Mouse (Mus musculus): ENCODE data around the gene Fam193b.
"Not testable (repeated sequence)": the region's sequence is repeated elsewhere in the genome, so short reads cannot be mapped to it uniquely, and the experiment has no call there.

Fam193b gene

DNA sequence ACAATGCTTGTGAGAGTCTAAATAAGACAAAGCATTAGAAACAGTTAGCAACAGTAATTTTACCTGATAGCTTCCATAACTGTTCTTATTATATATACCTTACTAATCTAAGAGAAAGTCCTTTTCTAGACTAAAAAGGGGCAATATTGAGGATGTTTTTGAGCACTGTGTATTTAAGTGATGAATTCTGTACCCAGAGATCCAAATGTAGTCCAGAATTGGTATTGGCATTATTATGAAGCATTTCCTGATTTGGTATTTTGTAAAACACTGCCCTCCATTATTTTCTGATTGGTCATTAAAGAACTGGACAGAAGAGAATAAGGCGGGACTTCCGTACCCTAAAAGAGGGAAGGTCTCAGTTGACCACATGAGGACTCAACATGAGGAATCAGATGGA, 2.5 kb upstream of the Fam193b start, which contains the start of gene Tmed9:
Tmed9 (plus strand) TSS at position 301 of the 400 bp plus-strand sequence.
- in situ Hi-C loops (cut with MboI, MseI) = no loop called here

DNA sequence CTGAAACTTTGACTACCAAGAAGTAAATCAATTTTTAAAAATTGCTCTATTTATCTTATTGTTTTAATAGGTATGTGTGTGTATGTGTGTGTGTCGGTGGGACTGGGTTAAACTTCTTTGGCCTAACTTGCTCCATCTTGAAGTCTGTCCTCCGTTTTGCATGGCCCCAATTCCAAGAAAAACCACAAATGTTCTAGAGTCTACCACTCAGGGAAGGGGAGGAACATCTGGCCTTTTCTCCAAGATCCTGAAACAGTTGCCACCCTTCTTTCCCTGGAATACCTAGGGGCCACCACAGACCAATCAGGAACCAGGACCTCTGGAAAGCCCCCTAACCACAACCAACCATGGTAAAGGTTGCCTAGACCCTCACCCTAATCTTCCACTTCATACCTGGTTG, 1.1 kb upstream of the Fam193b start:
- in situ Hi-C loops (cut with MboI, MseI) = no loop called here

DNA sequence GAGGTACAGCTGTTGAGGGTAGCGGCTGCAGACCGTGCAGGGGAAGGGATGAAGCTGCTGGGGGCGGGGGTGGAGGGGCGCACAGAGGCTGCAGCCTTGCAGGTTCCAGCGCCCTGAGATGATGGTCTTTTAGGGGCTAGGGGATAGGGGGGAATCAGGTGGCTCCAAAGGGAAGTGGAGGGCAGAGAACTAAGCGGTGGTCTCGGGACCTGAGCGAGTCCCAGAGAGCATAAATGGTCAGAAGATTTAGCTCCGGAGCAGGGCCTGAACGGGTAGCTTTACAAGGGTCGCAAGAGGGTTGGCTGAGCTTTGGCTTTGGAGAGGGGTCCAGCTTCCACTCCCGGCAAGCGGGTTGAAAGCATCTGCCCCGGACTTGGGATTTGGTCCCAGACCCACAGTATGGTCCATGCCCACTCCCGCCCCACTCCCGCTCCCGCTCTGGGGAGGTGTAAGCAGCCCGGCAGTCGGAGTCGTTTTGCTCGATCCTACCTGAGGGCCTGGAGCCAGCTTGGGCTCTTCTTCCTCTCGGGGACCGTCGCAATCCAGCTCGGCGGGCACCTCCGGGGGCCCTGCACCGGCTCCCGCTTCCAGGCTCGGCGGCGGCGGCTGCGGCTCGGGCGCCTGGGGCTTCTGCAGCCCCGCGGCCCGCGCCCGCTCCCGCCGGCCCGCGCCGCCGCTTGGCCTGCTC, 490 bp downstream of the Fam193b start:
- in situ Hi-C loops (cut with MboI, MseI) = no loop called here

DNA sequence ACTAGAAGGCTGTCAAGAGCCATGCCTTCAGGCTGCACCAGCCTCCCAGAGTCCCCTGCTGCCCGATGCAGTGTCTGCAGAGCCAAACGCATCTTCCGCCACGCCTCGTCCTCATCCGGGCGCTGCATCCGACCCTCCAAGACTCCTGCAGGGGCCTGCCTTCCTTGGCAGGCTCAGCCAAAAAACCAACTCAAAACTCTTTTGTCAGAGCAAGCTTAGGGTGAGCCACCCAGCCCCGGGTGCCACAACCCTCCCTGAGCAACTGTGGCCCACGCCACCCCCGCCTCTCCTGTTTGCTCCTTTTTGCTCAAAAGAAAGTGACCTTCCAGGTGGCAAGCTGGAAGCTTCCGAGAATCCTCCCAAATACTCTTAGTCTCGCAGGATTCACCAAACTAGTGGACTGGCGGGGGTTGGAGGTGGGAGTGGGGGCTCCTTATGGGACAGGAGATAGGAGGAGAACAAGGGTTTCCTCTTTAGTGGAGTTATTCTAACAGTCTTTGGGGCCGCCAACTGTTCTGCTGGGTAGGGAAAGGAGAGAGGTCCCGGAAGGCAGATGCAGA, 1.1 kb downstream of the Fam193b start:
- in situ Hi-C loops (cut with MboI, MseI) = no loop called here

DNA sequence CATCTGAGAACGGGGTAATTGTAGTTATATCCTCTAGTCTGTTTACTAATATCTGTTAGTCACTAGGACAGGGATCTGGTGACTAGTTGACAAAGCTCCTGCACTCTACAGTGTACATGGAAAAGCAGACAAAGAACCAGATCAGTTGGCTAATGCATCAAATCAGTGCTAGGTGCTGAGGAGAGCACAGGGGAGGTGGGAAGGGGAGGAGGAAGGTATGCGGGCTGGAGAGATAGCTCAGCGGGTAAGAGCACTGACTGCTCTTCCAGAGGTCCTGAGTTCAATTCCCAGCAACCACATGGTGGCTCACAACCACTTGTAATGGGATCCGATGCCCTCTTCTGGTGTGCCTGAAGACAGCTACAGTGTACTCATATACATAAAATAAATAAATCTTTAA, 2.4 kb downstream of the Fam193b start:
- in situ Hi-C loops (cut with MboI, MseI) = not testable (repeated sequence)

DNA sequence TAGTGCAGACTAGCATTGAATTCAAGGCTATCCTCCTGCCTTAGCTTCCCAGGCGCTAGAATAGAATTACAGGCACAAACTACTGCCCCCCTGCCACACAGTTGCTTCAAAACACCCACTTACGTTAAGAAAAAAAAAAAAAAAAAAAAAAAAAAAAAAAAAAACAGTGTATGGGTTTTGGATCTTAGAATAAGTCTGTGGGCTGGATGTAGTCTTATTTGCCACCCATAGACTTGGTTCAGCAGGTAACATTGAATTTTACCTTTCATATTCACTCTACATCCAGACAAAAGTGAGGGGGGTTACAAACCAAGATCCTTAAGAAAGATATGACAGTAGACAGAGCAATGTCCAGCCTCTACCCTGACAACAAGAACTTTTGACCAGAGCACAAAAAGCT, 3.0 kb downstream of the Fam193b start:
- in situ Hi-C loops (cut with MboI, MseI) = no loop called here

DNA sequence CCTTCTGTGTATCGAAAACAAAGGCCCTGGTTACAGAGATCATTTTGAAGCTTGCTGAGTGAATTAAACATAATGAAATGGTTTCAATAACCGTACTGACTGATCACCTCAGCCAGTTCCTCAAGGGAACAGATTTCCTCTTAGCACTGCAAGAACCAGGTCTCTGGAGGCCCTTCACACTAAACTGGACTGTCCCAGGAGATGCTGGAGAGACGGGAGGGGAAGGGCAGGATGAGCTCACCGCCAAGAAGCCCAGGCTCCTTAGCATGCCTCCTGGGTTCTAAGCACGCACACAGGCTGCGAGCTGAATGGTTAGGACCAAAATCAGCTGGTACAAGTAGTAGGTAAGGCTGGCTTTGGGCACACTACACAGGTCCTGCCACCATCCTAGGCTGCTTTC, 3.9 kb downstream of the Fam193b start:
- in situ Hi-C loops (cut with MboI, MseI) = no loop called here

DNA sequence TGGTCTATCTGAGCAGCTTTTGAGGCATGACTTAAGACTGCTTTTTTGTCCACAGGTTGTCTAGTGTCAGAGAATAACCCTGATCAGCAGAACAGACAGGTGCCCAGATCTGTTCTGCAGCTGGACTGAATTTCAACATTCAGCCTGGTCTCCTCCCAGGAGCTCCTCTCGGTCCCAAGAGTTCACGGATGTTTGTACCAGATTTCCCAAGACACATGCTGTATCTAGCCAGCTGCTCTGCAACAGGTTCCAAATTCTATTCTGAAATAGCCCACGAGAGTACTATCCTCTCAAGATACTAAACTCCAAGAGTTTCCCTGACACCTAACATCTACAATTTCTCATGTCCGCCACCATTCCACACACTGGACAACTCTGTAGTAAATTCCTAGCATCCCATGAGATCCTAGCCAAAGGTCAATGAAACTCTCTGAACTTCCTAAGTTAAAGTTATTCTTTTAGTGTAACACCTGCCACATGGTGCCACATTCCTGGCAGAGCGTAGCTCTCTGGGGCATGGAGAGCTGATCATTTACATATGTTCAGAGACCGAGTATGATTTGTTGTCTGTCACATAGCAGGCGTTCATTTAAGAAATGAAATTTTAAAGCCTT, 7.5 kb downstream of the Fam193b start:
- in situ Hi-C loops (cut with MboI, MseI) = no loop called here

DNA sequence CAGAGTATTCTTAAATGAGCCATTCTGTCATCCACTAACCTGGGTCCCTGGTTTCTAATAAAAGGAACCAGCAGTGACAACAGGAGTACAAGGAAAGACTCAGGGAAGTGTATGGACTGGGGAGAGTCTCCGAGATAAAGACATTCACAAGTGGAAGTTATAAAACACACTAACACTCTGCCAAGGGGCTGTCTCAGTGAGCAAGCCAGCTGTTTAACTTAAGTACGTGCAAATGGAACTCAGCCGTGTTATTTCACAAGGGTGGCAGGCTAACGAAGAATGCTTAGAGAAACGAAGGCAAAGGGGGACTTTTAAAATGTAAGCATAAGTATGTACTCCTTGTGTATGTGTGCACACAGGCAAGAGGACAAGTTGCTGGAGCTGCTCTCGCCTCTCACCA, 13.4 kb downstream of the Fam193b start:
- in situ Hi-C loops (cut with MboI, MseI) = loop anchor here (5.0 kb wide), 1 partner anchor 50 kb away; no protein-coding TSS in a partner anchor

DNA sequence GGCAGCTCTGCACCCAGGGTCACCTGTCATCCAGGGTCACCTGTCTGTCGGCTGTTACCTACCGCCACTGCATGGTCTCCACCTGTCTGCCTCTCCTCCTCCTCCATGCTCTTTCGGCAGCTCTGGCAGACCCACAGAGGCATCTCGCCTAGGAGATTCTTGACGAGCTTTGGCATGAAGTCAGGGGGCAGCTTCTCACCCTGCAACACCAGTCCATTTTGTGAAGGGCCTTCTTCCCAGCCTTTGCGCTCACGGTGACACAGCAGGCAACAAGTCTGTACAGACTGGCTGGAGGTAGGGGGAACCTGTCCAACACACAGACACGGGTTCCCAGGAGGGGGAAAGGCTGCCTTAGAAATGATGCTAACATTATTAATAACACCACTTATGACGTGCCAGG, 15.0 kb downstream of the Fam193b start:
- in situ Hi-C loops (cut with MboI, MseI) = loop anchor here (5.0 kb wide), 1 partner anchor 49 kb away; no protein-coding TSS in a partner anchor

DNA sequence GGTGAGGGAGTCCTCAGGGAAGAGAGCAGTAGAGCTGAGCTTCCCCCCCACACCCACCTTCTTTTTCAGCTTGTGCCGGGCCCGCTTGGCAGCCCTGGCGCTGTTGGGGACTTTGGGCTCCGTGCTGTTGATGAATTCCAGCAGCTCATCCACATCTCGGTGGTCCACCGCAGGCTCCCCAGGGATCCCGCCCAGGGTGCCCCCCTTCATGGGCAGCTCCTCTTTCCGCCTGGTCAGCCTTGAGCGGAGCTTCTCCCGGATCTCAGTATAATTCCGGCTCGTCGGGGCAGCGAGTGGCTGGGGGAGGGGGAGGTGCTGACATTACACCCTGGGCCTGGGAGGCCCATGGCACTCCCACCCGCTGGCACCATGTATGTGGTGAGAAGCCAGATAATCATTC, 21.9 kb downstream of the Fam193b start:
- in situ Hi-C loops (cut with MboI, MseI) = no loop called here

DNA sequence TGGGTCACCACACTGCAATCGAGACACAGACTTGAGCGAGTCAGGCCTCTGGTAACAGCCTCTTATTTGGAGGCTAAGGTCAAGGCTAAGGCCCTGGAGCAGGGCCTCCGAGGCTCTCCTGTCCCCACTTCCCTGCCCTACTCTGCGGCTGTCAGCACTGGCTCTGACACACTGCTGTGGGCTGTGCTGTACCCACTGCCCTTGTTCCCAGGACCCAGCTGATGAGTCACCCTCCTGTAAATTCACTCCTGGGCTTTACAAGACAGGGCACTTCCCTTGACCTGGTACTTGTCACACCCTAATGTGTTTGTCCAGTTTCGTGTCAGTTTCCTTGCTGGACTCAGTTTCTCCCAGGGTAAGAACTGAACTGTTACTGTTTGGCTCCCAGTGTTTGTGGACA, 22.5 kb downstream of the Fam193b start:
- in situ Hi-C loops (cut with MboI, MseI) = no loop called here

DNA sequence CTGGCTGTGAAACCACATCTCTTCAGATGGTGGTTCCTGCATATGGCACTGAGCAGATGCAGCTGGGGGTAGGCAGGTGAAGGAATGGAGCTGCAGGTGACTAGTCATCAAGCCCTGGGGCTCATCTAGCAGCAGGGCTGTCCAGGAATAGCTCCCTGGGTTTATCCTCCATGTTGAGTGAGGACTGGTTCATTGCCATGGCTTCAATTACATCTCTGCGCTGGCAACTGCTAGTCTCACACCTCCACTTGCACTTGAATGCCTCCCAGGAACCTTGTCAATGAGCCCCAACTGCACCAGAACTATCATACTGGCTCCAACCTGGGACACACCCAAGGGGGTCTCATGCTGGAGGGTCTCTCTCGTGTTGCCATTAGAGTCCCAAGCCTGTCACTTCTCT, 23.0 kb downstream of the Fam193b start:
- in situ Hi-C loops (cut with MboI, MseI) = no loop called here

DNA sequence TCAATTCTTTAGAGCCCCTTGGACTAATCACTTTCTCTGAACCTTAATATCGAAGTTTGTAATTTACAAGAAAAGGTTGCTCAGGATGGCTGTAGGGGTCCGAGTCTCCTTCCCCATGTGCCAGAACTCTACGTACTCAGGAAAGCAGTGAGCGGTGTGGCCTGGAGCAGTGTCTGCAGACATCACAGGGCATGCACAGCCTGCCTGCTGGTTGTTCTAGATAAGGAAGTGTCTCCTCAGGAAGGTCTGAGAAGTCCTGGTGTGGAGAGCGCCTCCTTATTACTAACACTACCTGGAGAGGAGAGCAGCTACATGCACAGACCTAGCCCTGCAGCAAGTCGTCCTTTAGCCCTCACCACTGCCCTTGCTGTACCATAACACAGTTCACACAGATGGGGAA, 26.1 kb downstream of the Fam193b start:
- in situ Hi-C loops (cut with MboI, MseI) = no loop called here

DNA sequence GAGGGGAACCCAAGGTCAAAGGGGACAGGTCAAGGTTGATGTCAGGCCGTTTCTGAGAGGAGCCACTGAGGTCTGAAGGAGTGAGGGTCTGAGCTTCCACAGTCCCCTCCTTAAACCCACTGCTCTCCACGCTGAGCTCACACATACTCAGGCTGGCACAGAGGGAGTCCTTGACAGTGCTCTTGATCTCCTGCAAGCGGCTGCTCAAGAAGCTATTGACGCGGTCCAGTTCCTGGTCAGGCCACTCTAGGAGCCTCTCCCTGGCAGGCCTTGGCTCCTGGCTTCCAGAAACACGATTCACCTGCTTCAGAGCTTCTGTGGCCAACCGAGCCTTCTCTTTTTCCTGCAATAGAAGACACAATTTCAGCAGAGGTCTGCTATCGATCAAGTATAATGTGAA, 27.5 kb downstream of the Fam193b start:
- in situ Hi-C loops (cut with MboI, MseI) = no loop called here

DNA sequence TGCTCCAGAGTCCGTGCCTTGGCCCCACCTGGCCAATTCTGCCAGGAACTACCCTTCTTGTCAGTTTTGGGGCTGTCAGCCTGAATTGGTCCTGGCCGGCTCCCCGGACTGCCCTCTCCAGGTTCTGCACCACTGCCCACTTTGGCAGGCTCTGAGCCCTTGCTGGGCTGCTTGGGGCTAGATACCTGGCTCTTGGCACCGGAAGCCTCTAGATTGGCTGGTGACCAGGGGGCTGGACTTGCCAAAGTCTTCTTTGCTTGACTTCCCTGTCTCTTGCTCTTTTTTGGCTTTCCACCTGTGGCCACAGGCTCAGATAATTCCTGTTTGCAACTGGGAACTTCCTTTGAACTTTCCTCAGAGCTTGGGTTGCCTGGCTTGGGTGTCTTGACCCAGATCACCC, 28.0 kb downstream of the Fam193b start:
- in situ Hi-C loops (cut with MboI, MseI) = no loop called here

DNA sequence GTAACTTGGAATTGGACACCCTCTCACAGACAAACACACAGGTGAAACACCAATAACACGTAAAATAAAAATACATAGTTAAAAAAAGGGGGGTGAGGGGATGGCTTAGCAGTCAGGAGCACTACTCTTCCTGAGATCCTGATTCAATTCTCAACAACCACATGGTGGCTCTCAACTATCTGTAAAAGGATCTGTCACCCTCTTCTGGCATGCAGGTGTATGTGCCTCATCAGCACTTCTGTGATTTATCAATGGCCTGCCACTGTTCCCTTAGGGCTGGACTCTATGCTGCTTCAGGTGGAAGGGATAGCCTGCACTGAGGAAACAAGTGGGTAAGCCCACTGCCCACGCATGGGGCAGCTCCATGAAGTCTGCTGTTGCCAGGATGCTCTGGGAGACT, 30.0 kb downstream of the Fam193b start:
- in situ Hi-C loops (cut with MboI, MseI) = no loop called here

DNA sequence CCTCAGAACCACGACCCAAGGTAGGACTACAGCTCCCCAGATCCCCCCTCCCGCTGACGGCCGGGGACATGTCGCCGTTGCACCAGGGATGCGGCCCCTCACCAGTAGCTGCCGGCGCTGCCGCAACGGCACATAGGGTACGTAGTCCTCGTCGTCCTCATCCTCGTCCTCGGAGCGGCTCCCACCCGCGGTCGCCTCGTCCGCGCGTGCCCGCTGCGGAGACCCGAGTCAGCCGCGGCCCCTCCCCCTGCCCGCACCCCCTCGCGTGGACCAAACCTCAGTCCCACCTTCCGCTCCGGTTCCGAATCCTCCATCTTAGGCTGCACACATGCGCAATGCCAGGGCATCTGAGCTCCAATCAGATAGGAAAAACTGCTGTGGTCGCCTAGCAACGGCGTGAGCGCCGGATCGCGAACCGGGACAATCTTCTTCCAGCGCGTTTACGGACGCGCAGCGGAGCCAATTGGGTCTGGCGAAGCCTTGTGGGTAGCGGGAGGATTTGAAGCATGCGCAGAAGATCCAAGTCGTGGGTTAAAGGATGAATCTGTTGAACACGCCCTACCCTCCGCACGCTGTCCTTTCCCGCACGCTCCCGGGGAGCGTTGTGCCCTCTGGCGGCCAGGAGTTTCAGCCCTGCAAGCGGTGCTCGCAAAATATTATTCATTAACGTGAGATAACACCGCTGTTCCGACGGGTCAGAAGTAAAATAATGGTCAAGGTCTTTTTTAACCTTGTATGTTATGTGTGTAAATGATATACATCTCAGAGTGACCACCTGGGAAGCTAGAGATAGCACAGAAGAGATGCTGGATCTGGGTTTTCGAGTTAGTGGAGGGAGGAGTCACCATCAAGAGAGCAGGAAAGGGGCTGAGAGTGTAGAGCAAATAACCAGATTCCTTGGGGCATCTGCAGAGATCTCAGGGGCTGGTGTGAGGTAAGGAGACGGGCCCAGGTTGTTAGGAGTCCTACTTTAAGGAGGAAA, 34.4 kb downstream of the Fam193b start, which contains the start of gene Ddx41:
Ddx41 (minus strand) TSS at position 465 of the 982 bp plus-strand sequence.
- in situ Hi-C loops (cut with MboI, MseI) = no loop called here

DNA sequence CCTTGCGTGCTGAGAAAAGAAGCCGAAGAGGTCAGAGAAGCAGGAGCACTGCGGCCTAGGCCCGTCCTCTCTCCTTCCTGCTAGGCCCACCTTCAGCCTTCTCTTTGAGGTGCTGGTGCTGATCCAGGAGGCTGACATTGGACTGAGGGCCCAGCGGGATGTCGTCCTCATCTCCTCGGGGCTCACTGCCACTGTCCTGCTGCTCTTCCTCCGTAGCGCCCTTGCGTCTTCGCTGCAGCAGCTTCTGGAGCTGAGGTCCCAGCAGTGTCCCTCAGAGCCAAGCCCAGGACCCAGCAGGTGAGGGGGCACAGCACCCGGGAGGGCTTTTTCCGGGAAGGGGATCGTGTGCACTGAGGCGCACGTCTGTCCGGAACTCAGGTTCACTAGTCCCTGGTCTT, 35.1 kb downstream of the Fam193b start:
- in situ Hi-C loops (cut with MboI, MseI) = no loop called here

DNA sequence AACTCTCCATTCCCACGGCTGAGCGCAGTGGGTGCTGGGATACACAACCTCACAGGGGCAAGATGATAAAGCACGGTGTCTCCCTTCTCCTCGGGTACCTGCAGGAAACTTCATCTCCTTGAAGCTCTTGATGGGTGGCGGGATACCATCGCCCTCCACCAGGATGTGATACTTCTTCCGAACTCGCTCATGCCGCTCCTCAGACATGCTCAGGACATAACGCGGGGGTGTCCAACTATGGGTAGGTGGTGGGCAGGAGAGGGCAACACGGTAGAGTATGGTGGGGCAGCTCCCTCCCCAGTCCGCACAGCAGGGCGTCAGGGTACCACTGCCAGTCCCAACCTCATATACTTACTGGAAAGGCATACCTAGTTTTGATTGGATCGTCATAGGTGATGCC, 35.7 kb downstream of the Fam193b start:
- in situ Hi-C loops (cut with MboI, MseI) = no loop called here

DNA sequence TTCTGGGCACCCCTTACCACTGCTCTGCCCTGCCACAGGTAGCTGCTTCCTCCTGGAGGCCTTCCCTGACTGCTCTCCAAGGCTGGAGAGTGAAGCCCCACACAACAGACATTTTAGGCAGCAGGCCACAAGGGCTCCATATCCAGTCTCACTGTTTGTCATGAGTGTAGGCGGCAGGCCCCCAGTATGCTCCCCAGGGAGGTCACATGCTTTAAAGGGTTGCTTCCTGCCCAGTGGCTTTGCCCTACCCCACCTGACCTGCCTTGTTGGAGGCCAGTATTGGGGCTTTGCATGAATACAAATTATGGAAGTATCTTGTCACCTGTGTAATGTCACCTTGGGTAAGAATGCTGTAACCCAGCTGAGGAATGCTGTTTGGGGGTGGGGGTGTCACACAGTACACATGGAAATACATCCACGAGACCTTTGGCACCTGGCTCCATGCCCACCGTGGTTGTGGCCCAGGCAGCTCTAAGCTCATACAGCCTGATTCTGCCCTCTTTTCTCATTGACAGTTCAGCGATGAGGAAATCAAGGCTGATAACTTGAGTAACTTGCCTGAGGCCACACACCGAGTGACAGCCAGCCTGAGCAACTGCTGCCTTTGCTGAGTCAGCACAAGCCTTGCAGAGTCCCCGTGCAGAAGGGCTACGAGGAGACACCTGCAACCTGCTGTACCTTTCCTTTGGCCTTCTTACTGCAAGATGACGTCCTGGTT, 41.6 kb downstream of the Fam193b start, which contains the start of gene Dok3:
Dok3 (minus strand) TSS at position 99 of the 718 bp plus-strand sequence.
- in situ Hi-C loops (cut with MboI, MseI) = no loop called here
